ENCODE assay signal across 8 mouse cellular contexts in genomic region chr2:144270507-144271420, GRCm38 (mm10). TPM values are rescaled to one million over a fixed set of nuclear protein-coding genes. Genes with fewer than 3 reads are reported as not detected.
A peak's percentile ranks its signal among the peaks of the same experiment; 100 is the strongest.
DNase-seq lines count a peak whose midpoint lies in the region; ATAC-seq lines count a peak whose summit lies in the region.

TSS of gene Mgme1 (plus strand) at chr2:144270663.
TSS of gene Snx5 (minus strand) at chr2:144270906.

- H3K9ac ChIP-seq in hindbrain, embryonic 13.5 days, result peak within 1 kb of the TSS; percentile 95

- H3K27me3 ChIP-seq in hindbrain, embryonic 13.5 days, result no peaks in the 10 kb centered on the region

- peak within 1 kb of the TSS; percentile 93 for H3K4me3 ChIP-seq in hindbrain, embryonic 13.5 days

- ATAC-seq in hindbrain, embryonic 13.5 days (ENCODE audit: low FRiP score), result peak; percentile 99

- H3K9me3 ChIP-seq in hindbrain, embryonic 13.5 days, result no peaks in the 10 kb centered on the region

- peaks cover 43% of the 10 kb centered on the region for H3K4me1 ChIP-seq in hindbrain, embryonic 13.5 days (replicated peaks)

- no peaks in the 10 kb centered on the region for H3K36me3 ChIP-seq in hindbrain, embryonic 13.5 days

- DNase-seq in NIH3T3 (ENCODE audit: low read depth), result peak; percentile 97
- peak; percentile 96 for DNase-seq in cerebellum, postnatal 10 days
- DNase-seq in frontal cortex, postnatal 14 days (ENCODE audit: low spot score in 2 of 2), result peak; percentile 92 to 93
- DNase-seq in layer of hippocampus, postnatal 36 days, result peak; percentile 95 to 96
- peak; percentile 92 for DNase-seq in lung, postnatal 36 days
- DNase-seq in retina, postnatal 1 day, result peak; percentile 96
- DNase-seq in urinary bladder, adult 18-20 months (ENCODE audit: low spot score in 2 of 2), result peak; percentile 88 to 94

- H3K27ac ChIP-seq in hindbrain, embryonic 13.5 days, result peak within 1 kb of the TSS; percentile 94

- under 1% methylated on average over 88 of the region's 93 CpGs for WGBS in hindbrain, embryonic 13.5 days

- peak within 1 kb of the TSS; percentile 82 for H3K4me2 ChIP-seq in hindbrain, embryonic 13.5 days

RNA-seq across cellular contexts. Expression of gene Mgme1, which starts in this region (rescaled TPM):
- polyA plus RNA-seq in hindbrain, embryonic 13.5 days (2015; fragmentation: Nextera tagmentation; extraction: Ambion mirVana), result 11.1 and 12.1 TPM in 2 replicates
- total RNA-seq in layer of hippocampus, postnatal 36 days (2021), result 1 to 10 TPM; 6.1 to 7.1 TPM

RNA-seq across cellular contexts. Expression of gene Snx5, which starts in this region (rescaled TPM):
- polyA plus RNA-seq in hindbrain, embryonic 13.5 days (2015; fragmentation: Nextera tagmentation; extraction: Ambion mirVana), result 72.8 and 74.9 TPM in 2 replicates
- total RNA-seq in layer of hippocampus, postnatal 36 days (2021), result 10 to 100 TPM; 68.7 to 69.4 TPM

Comparison
In these comparisons a context has a peak if more than half of its experiments do, and no peak if none do; other contexts are left out.
1. Peak in every context shown above with its lines: DNase-seq, ATAC-seq, H3K4me3 ChIP-seq and H3K27ac ChIP-seq.